Mouse (Mus musculus) splenic B cell, adult 2 months (primary cell): ENCODE data around the gene Mapk8.

Experiments used
- DNase-seq: peaks from one replicate; pipeline ENCODE4 v3.0.0-alpha.2; 2011; ENCODE audit warnings: low read depth, low spot score
- H3K27me3 ChIP-seq: 2 replicates; pipeline ENCODE4 v1.6.1; 2012; ENCODE audit warnings: mild to moderate bottlenecking, low read length, moderate library complexity, mixed read lengths; ENCODE audit not compliant: control insufficient read depth, poor library complexity, insufficient read depth, severe bottlenecking
- H3K36me3 ChIP-seq: 2 replicates; pipeline ENCODE4 v1.6.1; 2012; ENCODE audit warnings: mild to moderate bottlenecking, low read length, moderate library complexity, mixed read lengths; ENCODE audit not compliant: control insufficient read depth, poor library complexity, insufficient read depth, severe bottlenecking

The Mapk8 gene

DNA sequence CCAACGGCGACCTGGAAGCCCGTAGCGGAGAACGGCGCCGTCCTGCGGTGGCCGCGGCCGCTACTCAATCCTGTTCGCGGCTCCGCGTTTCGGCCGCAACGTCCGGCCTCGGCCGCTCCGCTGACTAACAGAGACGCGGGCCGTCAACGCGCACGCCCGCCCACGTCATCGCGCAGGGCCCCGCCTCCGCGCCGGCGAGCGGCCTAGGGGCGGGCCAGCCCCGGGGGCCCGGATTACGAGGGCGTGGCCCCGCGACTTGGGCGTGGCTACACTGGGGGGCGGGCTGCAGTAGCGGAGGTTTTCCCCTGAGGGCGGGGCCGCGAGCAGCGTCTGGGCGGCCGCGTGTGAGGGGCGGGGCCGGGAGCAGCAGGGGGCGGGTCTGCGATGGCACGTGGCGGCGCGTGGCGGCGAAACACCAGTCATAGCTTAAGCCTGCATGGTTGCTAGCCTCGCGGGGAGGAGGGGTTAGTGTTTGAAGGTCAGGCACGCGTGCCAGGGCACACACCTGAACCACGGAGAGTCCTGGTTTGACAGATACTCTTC lies at the start of gene Mapk8:
TSS of gene Mapk8 (minus strand) at position 132 of the 543 bp plus-strand sequence.
- peak; percentile 98 for DNase-seq
- H3K36me3 ChIP-seq, result no peaks in the 10 kb centered on the region
- H3K27me3 ChIP-seq, result no peaks in the 10 kb centered on the region

DNA sequence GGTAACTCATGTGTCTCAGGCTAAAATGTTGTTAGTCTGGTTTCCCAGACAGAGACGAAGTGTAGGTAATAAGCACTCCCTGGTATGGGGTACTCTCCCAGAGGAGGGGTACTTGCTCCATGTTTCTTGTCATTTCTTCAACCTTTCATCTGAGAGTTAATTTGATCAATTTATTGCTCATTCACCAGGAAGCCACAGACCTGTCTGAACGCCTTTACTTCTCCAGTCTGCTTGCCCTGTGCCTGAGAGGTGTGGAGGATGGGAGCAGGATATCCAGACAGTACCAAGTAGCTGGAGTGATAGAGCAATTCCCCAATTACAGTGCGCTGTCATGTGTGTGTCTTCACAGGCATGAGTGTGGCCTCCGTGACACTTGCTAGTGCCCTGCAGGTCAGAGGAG lies 48.3 kb upstream of the Mapk8 start:
- no peak for DNase-seq
- Histone ChIP-seq H3K36me3 (no peaks in the 10 kb centered on the region), H3K27me3 (no peaks in the 10 kb centered on the region)

DNA sequence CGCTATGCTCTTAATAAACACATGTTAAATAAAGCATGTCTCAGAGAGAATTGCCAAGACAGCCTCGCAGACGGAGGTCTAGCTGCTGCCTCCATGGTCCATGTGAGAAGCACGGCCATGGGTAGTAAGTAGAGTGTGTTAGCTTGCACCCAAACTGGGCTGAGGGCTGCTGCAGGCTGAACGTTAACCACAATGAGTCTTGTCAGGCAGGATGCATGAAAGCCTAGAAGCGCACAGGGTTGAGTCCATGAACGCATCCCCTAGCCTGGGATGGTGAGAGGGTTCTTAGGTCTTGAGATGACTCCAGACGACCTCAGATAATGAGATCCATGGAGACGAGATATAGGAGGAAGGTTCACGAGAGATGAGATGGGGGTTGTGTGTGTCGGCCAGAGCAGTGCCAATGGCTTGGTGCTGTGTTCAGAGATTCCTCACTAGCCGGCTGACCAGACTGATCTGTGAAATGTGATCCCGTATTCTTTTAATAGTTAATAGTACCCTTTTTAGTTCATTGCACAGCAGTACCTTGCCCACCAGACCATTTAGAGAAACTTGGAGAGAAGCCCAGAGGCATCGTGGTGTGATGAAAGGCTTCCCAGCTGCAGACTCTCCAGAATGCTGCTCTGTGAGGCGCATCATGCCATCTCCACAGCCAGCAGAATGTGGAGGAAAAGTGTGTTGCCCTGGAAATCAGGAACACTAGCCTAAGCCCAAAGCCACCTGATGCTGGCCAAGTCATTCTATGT lies 41.0 kb upstream of the Mapk8 start:
- Histone ChIP-seq H3K27me3 (no peaks in the 10 kb centered on the region), H3K36me3 (no peaks in the 10 kb centered on the region)
- DNase-seq, result no peak

DNA sequence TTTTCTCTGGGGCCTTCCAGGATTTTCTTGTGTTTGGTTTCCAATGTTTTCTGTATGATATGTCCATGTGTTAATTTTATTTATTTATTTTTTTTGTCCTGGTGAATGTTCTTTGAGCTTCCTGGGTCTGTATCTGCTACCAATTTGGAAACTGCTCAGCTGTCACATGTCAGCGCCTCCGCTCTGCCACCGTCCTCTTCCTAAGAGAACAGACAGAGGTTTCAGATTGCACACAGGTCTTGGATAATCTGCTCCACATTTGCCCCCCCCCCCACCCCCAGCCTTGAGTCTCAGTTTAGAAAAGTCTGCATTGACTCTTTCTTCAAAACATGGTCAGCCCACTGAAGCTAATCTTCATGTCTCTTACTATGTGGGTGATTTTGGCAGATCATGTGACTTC lies 35.0 kb upstream of the Mapk8 start:
- Histone ChIP-seq H3K27me3 (no peaks in the 10 kb centered on the region), H3K36me3 (no peaks in the 10 kb centered on the region)
- no peak for DNase-seq

DNA sequence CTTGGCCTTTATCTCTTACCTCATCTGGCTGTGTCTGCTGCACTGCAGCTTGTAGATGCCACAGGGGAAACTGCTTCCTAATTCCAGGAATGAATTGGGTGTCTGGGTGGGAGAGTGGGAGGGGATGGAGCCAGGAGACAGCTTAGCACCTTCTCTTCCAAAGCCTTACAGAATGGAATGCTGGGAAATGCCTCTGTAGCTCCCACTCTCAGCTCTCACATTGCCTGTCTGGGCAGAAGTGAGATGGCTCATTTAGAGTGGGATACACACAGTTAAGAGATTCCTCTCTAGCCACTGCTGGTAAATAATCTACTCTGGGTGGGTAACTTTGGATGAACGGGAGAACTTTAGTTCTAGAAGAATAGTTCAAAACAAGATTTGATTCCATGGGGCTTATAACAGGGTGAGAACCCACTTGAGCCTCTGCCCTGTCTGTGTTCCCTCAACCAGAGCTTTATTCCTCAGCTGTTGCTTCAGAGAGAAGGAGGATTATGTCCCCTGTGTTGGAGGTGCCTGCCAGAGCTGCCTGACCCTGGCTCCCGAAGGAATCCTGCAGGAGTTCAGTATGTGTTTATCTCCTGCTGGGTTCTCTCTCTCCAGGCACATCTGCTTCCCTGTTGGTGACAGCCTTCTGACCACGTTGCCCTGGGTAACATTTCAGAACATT lies 29.3 kb upstream of the Mapk8 start:
- H3K27me3 ChIP-seq, result no peaks in the 10 kb centered on the region

DNA sequence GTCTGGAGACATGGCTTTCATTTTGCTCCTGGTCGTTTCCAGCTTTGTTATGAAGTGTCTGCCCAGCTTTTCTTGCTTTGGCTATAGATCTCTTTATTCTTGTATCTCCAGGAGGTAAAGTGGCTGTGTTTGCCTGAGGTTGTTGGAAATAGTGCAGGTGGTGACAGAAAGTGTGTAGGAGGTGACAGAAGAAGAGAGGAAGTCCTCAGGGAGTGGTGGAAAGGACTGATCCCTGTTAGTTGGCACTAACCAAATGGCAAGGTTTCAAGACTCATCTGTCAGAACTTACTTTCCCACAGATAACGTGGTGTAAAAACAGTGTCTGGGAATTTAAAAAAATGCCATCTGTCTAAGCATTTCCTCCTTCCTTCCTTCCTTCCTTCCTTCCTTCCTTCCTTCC lies 27.5 kb upstream of the Mapk8 start:
- no peak for DNase-seq
- Histone ChIP-seq H3K27me3 (no peaks in the 10 kb centered on the region), H3K36me3 (no peaks in the 10 kb centered on the region)

More for the DNA sequence above, 29.3 kb upstream of the Mapk8 start:
- no peak for DNase-seq
- no peaks in the 10 kb centered on the region for H3K36me3 ChIP-seq

DNA sequence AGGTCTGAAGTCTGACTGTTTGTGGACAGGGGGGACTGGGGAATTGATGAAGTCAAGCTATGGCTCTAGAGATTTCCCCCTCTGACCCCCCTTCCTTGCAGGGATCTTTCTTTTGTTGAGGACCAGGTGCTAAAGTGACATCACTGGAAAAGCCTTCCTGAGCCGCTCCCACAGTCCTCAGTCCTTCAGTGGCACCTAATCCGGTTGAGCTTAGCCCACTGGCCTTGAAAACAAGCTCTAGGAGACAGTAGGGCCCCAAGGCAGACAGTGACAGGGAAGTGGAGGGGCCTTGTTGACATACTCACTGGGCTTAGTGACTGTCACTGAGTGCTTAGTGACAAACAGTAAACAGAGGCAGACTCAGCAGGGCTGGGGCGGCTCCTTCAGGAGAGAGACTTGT lies 24.4 kb upstream of the Mapk8 start, which contains the start of gene Frmpd2:
TSS of gene Frmpd2 (plus strand) at position 366 of the 400 bp plus-strand sequence.
- no peak for DNase-seq
- H3K27me3 ChIP-seq, result no peaks in the 10 kb centered on the region
- no peaks in the 10 kb centered on the region for H3K36me3 ChIP-seq

DNA sequence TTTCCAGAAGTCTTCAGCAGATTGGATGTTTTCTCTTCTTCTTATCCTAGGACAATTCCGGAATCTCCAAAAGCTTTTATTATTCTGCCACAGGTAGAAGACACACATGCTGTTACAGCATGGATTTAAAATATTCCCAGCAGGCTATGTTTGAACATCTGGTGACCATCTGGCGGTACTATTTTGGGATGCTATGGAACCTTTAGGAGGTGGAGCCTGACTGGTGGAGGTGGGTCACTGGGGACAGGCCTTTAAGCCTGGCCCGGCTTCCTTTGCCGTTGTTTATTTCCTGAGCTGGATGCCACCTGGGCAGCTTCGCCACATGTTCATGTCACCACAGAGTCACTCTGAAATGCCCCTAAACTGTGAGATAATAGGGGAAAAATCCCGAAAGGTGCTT lies 20.8 kb upstream of the Mapk8 start:
- no peak for DNase-seq
- H3K36me3 ChIP-seq, result no peaks in the 10 kb centered on the region

DNA sequence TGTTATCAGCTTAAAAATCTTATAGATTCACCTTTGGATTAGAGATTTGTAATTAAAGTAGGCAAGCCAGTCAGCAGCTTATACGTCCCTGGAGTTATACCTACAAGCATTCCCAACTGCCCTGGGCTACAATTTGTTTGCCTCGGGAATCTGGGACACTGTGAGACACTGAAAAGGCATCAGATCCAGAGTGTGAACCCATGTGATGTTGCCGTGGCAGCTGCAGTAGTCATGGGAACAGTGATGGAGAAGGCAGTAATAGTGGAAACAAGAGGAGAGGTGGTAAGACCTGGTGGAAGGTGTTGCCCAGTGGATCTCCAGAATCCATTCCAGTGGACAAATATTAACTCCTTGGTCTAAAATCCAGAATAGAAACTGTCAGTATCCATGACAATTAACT lies 16.7 kb upstream of the Mapk8 start:
- no peak for DNase-seq
- H3K27me3 ChIP-seq, result no peaks in the 10 kb centered on the region

More for the DNA sequence above, 20.8 kb upstream of the Mapk8 start:
- no peaks in the 10 kb centered on the region for H3K27me3 ChIP-seq

DNA sequence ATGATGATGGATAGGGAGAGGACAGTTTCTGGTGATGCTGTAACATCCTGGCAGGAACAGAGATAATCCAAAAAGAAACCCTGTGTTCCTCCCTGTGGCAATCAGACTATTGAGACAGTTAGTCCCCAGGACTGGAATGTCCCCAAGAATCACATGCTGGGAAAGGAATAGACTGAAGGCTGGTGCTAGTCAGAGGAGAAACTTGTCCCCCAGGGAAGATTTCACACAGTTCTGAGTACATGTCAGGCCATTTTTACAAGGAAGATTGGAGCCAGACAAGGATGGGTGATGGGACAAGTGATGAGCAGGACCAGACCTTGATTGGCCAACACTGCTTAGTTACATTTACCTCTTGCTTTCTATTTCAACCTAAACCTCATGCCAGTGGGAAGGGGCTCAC lies 3.4 kb upstream of the Mapk8 start:
- Histone ChIP-seq H3K36me3 (no peaks in the 10 kb centered on the region), H3K27me3 (no peaks in the 10 kb centered on the region)

More for the DNA sequence above, 16.7 kb upstream of the Mapk8 start:
- H3K36me3 ChIP-seq, result no peaks in the 10 kb centered on the region

DNA sequence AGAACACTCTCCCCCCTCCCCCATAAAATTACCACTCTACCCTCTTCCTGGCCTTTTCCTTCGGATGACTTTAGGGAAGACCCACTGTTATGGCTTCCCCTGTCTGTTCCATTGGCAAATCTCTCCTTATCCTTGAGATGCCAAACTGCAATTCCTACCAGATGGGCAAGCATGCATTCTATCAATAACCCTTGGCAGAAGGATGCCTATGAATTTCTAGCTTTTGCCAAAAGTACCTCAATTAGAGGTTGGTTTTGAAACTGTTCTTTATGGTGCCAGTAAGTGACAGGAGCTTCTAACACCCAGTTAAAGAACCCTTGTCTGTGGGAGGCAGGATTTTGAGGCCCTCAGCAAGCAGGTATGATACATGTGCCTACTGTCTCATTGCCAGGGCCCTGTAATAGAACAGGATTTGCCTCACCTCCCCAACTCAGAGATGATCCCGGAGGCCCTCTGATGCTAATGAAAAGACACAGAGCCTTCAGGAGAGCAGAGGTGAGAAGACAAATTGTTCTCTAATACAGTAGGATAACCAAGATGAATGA lies 2.4 kb upstream of the Mapk8 start:
- Histone ChIP-seq H3K27me3 (no peaks in the 10 kb centered on the region), H3K36me3 (no peaks in the 10 kb centered on the region)
- DNase-seq, result no peak

More for the DNA sequence above, 3.4 kb upstream of the Mapk8 start:
- no peak for DNase-seq

DNA sequence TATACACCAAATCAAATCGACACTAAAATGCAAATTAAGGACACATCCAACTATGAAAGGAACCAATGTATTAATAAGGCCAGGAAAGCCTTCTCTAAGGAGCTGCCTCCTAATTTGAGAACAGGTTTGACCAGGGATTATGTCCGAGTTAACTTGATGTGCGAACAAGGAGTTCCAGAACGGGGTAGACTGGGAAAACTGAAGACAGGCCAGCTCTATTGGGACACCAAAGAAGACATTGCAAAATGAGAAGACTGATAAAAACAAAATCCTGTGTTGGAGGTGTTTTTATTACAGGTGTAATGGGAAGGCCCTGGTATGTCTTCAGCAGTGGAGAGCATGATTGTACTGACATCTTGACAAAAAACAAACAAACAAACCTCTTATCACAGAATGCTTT lies 1.3 kb upstream of the Mapk8 start:
- Histone ChIP-seq H3K36me3 (no peaks in the 10 kb centered on the region), H3K27me3 (no peaks in the 10 kb centered on the region)
- no peak for DNase-seq

DNA sequence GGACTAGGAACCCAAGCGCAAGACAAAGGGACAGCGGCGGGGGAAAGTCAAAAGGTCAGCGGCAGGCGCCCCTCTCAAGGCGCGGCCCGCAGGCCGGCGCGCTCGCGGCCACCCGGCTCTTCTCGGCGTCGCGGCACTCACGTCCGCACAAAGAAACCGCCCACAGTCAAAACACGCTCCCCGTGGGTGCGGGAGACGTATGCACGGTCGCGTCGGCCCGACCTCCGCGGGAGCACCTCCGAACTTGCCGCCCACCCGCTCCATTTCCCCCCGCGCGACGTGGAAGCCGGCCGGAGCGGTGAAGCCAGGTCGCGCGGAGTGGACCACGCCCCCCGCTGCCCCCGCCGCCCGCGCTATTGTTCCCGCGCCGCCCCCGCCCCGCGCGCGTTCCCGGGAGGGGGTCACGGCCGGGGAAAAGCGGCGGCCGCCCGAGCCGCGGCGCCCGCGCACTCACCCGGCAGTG lies 366 bp downstream of the Mapk8 start:
- DNase-seq, result no peak
- no peaks in the 10 kb centered on the region for H3K27me3 ChIP-seq
- no peaks in the 10 kb centered on the region for H3K36me3 ChIP-seq

DNA sequence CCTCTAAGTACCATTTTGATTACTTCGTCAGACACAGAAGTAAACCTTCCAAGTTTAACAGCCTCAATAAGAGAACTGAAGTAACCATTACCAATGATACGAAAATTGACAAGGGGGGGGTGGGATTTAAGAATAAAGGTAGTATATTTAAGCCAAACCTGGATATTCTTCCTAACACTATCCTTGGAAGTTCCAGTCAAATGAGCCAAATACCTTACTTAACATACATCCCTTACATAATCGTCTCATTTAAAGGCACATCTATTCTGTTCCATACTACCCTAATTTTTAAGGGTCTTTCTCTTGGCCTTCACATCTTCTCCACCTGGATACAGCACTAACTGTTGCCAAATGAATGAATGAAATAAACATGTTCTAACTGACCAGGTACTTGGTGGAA lies 996 bp downstream of the Mapk8 start:
- DNase-seq, result no peak
- Histone ChIP-seq H3K27me3 (no peaks in the 10 kb centered on the region), H3K36me3 (no peaks in the 10 kb centered on the region)

DNA sequence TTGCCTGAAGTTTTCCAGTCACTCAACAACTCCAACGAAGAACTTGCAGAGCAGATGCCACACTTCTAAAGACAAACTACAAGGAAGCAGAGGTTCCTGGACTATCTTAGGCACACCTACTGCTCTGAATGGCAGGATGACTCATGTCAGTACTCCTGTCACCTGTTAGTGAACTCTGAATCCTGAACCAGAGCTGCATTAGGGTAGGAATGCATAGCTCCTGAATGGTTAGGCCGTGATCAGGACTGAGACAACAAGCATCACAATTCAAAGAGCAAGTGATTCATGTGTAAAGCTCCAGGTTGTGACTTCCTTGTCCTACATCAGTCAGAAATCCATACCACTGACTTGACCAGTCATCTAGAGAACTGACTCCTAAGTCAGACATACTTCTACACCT lies 3.2 kb downstream of the Mapk8 start:
- DNase-seq, result peak; percentile 5
- H3K27me3 ChIP-seq, result no peaks in the 10 kb centered on the region
- no peaks in the 10 kb centered on the region for H3K36me3 ChIP-seq
